Mouse (Mus musculus): ENCODE data around the gene Pxn. TPM values are rescaled to one million over a fixed set of nuclear protein-coding genes. Genes with fewer than 3 reads are reported as not detected.
A peak's percentile ranks its signal among the peaks of the same experiment; 100 is the strongest.

Gene Pxn
- polyA plus RNA-seq, 1 experiment: 120 TPM

GRCm38 (mm10) chr5:115534290-115534731 is 27.8 kb downstream of the Pxn start:
- peak overlapping the region; percentile 88 for H3K4me2 ChIP-seq (ENCODE audit: low read depth)
- H3K36me3 ChIP-seq (ENCODE audit: control insufficient read depth, insufficient read depth): peaks cover 9% of the 10 kb centered on the region
- H3K4me3 ChIP-seq: no peak overlapping the region
- TF ChIP-seq MYOD1 (IDR thresholded peaks at IDR 0.05; ENCODE audit: control insufficient read depth in 1 of 3, insufficient read length in 2 of 3, low read depth in 2 of 3) (no peak), E2F4 (IDR thresholded peaks at IDR 0.05; ENCODE audit: insufficient read depth) (no peak), SRF (IDR thresholded peaks at IDR 0.05; ENCODE audit: control insufficient read depth, insufficient read length, low read depth) (no peak)
- no peaks in the 10 kb centered on the region for H3K27me3 ChIP-seq (ENCODE audit: control insufficient read depth, insufficient read depth, insufficient read length)
- H3ac ChIP-seq (ENCODE audit: control insufficient read depth, insufficient read length): no peak overlapping the region
- H3K79me2 ChIP-seq (ENCODE audit: control insufficient read depth, insufficient read depth): peaks cover 40% of the 10 kb centered on the region

DNA sequence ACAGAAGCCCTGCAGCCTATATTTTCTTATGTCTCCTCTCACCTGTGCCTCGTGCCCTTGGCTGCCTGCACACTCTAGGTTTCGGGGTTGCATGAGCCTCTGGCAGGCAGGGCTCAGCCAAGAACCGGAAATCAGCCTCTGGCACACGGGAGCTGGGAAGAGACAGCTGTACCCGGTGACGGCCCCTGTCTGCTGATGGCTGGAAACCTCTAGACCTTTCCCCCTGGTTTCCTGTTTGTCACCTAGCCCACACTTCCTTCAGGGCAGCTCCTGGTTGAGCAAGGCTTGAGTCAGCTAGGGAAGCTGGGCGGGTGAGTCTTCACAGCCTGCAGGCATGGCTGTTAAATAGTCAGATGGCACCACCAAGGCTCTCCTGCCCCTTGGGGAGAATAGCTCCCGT is 28.4 kb downstream of the Pxn start:
- H3K79me2 ChIP-seq (ENCODE audit: control insufficient read depth, insufficient read depth): peaks cover 41% of the 10 kb centered on the region
- peaks cover 9% of the 10 kb centered on the region for H3K36me3 ChIP-seq (ENCODE audit: control insufficient read depth, insufficient read depth)
- no peak for TF ChIP-seq REST (IDR thresholded peaks at IDR 0.05; ENCODE audit: insufficient read depth, insufficient read length)
- TF ChIP-seq MYOG (IDR thresholded peaks at IDR 0.05; ENCODE audit: control insufficient read depth in 1 of 3, insufficient read depth in 1 of 3, insufficient read length in 2 of 3, low read depth in 2 of 3): peak in 2 of 3 experiments; percentile 7 to 37
- no peak for TF ChIP-seq SRF (IDR thresholded peaks at IDR 0.05; ENCODE audit: control insufficient read depth, insufficient read length, low read depth)
- no peak for TF ChIP-seq CEBPB (IDR thresholded peaks at IDR 0.05; ENCODE audit: insufficient read depth, poor library complexity, severe bottlenecking)
- no peak for TF ChIP-seq USF1 (IDR thresholded peaks at IDR 0.05; ENCODE audit: low read depth)
- TF ChIP-seq POLR2A (IDR thresholded peaks at IDR 0.05; ENCODE audit: insufficient read length, low read depth): no peak
- no peak for TF ChIP-seq MAX (IDR thresholded peaks at IDR 0.05; ENCODE audit: low read depth)
- peak; percentile 10 to 78 (median 43) for TF ChIP-seq MYOD1 (IDR thresholded peaks at IDR 0.05; ENCODE audit: control insufficient read depth in 1 of 3, insufficient read length in 2 of 3, low read depth in 2 of 3)
- TF ChIP-seq TCF3 (IDR thresholded peaks at IDR 0.05; ENCODE audit: insufficient read length, low read depth): no peak
- peak; percentile 19 for TF ChIP-seq POLR2AphosphoS2 (IDR thresholded peaks at IDR 0.05; ENCODE audit: insufficient read length, low read depth)
- peak overlapping the region; percentile 88 for H3K4me2 ChIP-seq (ENCODE audit: low read depth)
- no peak overlapping the region for H3ac ChIP-seq (ENCODE audit: control insufficient read depth, insufficient read length)
- no peaks in the 10 kb centered on the region for H3K27me3 ChIP-seq (ENCODE audit: control insufficient read depth, insufficient read depth, insufficient read length)
- H3K4me3 ChIP-seq: no peak overlapping the region

GRCm38 (mm10) chr5:115535635-115536034 is 29.2 kb downstream of the Pxn start:
- Histone ChIP-seq H3ac (ENCODE audit: control insufficient read depth, insufficient read length) (no peak overlapping the region), H3K4me2 (ENCODE audit: low read depth) (peak overlapping the region; percentile 88), H3K36me3 (ENCODE audit: control insufficient read depth, insufficient read depth) (peaks cover 9% of the 10 kb centered on the region), H3K4me3 (no peak overlapping the region), H3K79me2 (ENCODE audit: control insufficient read depth, insufficient read depth) (peaks cover 49% of the 10 kb centered on the region), H3K27me3 (ENCODE audit: control insufficient read depth, insufficient read depth, insufficient read length) (no peaks in the 10 kb centered on the region)
- TF ChIP-seq MYOD1 (IDR thresholded peaks at IDR 0.05; ENCODE audit: control insufficient read depth in 1 of 3, insufficient read length in 2 of 3, low read depth in 2 of 3) (peak in 1 of 3 experiments; percentile 40), TCF12 (IDR thresholded peaks at IDR 0.05; ENCODE audit: insufficient read depth, poor library complexity, severe bottlenecking) (no peak), MYOG (IDR thresholded peaks at IDR 0.05; ENCODE audit: control insufficient read depth in 1 of 3, insufficient read depth in 1 of 3, insufficient read length in 2 of 3, low read depth in 2 of 3) (peak in 1 of 3 experiments; percentile 56), SRF (IDR thresholded peaks at IDR 0.05; ENCODE audit: control insufficient read depth, insufficient read length, low read depth) (no peak), REST (IDR thresholded peaks at IDR 0.05; ENCODE audit: insufficient read depth, insufficient read length) (no peak), POLR2A (IDR thresholded peaks at IDR 0.05; ENCODE audit: insufficient read length, low read depth) (peak; percentile 20), MAX (IDR thresholded peaks at IDR 0.05; ENCODE audit: low read depth) (no peak), TCF3 (IDR thresholded peaks at IDR 0.05; ENCODE audit: insufficient read length, low read depth) (no peak), CEBPB (IDR thresholded peaks at IDR 0.05; ENCODE audit: insufficient read depth, poor library complexity, severe bottlenecking) (no peak), POLR2AphosphoS2 (IDR thresholded peaks at IDR 0.05; ENCODE audit: insufficient read length, low read depth) (no peak), E2F4 (IDR thresholded peaks at IDR 0.05; ENCODE audit: insufficient read depth) (no peak)

DNA sequence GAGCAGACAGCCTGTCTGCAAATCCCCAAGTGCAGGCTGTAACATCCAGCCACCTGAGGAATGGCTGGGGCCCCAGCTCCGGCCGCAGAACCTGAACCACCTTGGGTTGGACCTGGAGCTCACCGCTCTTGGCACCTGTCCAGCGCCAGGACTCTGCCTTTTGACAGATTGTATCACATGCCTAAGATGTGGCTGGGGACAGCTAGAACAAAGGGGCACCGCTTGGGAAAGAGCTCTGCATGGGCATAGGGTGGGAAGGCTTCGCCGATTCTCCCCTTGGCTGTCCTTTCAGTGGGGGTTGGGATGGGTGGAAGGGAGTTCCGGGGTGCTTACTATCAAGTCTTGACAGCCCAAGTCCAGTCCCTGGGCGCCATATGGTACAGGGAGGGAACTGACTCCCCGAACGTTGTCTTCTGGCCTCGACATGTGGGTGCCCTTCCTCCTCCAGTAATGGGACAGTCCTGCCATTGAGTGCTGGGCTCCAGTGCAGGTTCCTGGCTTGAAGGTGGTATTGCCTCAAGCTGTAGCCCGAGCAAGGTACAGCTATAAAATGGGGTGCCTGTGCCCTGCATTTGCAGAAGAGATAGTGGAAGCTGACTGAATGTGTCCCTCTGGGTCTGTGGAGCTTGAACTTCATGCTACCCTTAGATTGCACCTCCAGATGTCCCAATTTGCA is 31.7 kb downstream of the Pxn start:
- peaks cover 62% of the 10 kb centered on the region for H3K79me2 ChIP-seq (ENCODE audit: control insufficient read depth, insufficient read depth)
- peak overlapping the region; percentile 59 for H3K4me2 ChIP-seq (ENCODE audit: low read depth)
- H3K27me3 ChIP-seq (ENCODE audit: control insufficient read depth, insufficient read depth, insufficient read length): no peaks in the 10 kb centered on the region
- H3K4me3 ChIP-seq: no peak overlapping the region
- TF ChIP-seq MYOG (IDR thresholded peaks at IDR 0.05; ENCODE audit: control insufficient read depth in 1 of 3, insufficient read depth in 1 of 3, insufficient read length in 2 of 3, low read depth in 2 of 3) (no peak), TCF3 (IDR thresholded peaks at IDR 0.05; ENCODE audit: insufficient read length, low read depth) (no peak), SRF (IDR thresholded peaks at IDR 0.05; ENCODE audit: control insufficient read depth, insufficient read length, low read depth) (no peak), TCF12 (IDR thresholded peaks at IDR 0.05; ENCODE audit: insufficient read depth, poor library complexity, severe bottlenecking) (no peak), E2F4 (IDR thresholded peaks at IDR 0.05; ENCODE audit: insufficient read depth) (no peak), POLR2A (IDR thresholded peaks at IDR 0.05; ENCODE audit: insufficient read length, low read depth) (no peak), MYOD1 (IDR thresholded peaks at IDR 0.05; ENCODE audit: control insufficient read depth in 1 of 3, insufficient read length in 2 of 3, low read depth in 2 of 3) (no peak), REST (IDR thresholded peaks at IDR 0.05; ENCODE audit: insufficient read depth, insufficient read length) (no peak), MAX (IDR thresholded peaks at IDR 0.05; ENCODE audit: low read depth) (no peak), CEBPB (IDR thresholded peaks at IDR 0.05; ENCODE audit: insufficient read depth, poor library complexity, severe bottlenecking) (no peak), POLR2AphosphoS2 (IDR thresholded peaks at IDR 0.05; ENCODE audit: insufficient read length, low read depth) (no peak), USF1 (IDR thresholded peaks at IDR 0.05; ENCODE audit: low read depth) (no peak)
- H3K36me3 ChIP-seq (ENCODE audit: control insufficient read depth, insufficient read depth): peaks cover 5% of the 10 kb centered on the region
- no peak overlapping the region for H3ac ChIP-seq (ENCODE audit: control insufficient read depth, insufficient read length)
